Mouse (Mus musculus) forebrain, embryonic 10.5 days (tissue): Measurements from ENCODE around the gene Ccdc40. TPM values are rescaled to one million over a fixed set of nuclear protein-coding genes. Genes with fewer than 3 reads are reported as not detected.
A peak's percentile ranks its signal among the peaks of the same experiment; 100 is the strongest.

ENCODE experiments used
- DNase-seq: peaks from one replicate; pipeline ENCODE4 v3.0.0-alpha.2; 2017; ENCODE audit warnings: low spot score; ENCODE audit errors: extremely low spot score
- H3K27ac ChIP-seq: fragments of 300-500 bp; sonication (generic); 2 replicates; pipeline ENCODE4 v1.5.1; 2016; ENCODE audit warnings: mild to moderate bottlenecking
- H3K27me3 ChIP-seq: fragments of 300-500 bp; sonication (generic); 2 replicates; pipeline ENCODE4 v1.6.1; 2016; ENCODE audit warnings: mild to moderate bottlenecking; ENCODE audit not compliant: poor library complexity, severe bottlenecking
- H3K36me3 ChIP-seq: fragments of 300-500 bp; sonication (generic); replicated peaks from 2 replicates; pipeline ENCODE4 v1.6.1; 2016; ENCODE audit warnings: mild to moderate bottlenecking, moderate library complexity
- H3K4me1 ChIP-seq: fragments of 300-500 bp; sonication (generic); 2 replicates; pipeline ENCODE4 v1.6.1; 2016
- H3K4me3 ChIP-seq: fragments of 300-500 bp; sonication (generic); 2 replicates; pipeline ENCODE4 v1.5.1; 2016; ENCODE audit warnings: mild to moderate bottlenecking, moderate library complexity
- H3K9me3 ChIP-seq: fragments of 300-500 bp; sonication (generic); 2 replicates; pipeline ENCODE4 v1.6.1; 2016; ENCODE audit warnings: mild to moderate bottlenecking, moderate library complexity
- WGBS: fragments of 180-500 bp; shearing (Covaris S2); methylation state at CpG from one replicate; pipeline ENCODE4 v1.1.7; 2016; 5-methylcytosine and 5-hydroxymethylcytosine counted together
- polyA plus RNA-seq: library from polyadenylated mRNA; unstranded; fragments of >200 nt; fragmentation: Nextera tagmentation; extraction: Ambion mirVana; gene quantifications from 2 replicates; pipeline ENCODE4 v1.2.1, GENCODE M21; 2016

Ccdc40 gene
- polyA plus RNA-seq, 1 experiment from 2014 or later: 23.6 TPM

DNA sequence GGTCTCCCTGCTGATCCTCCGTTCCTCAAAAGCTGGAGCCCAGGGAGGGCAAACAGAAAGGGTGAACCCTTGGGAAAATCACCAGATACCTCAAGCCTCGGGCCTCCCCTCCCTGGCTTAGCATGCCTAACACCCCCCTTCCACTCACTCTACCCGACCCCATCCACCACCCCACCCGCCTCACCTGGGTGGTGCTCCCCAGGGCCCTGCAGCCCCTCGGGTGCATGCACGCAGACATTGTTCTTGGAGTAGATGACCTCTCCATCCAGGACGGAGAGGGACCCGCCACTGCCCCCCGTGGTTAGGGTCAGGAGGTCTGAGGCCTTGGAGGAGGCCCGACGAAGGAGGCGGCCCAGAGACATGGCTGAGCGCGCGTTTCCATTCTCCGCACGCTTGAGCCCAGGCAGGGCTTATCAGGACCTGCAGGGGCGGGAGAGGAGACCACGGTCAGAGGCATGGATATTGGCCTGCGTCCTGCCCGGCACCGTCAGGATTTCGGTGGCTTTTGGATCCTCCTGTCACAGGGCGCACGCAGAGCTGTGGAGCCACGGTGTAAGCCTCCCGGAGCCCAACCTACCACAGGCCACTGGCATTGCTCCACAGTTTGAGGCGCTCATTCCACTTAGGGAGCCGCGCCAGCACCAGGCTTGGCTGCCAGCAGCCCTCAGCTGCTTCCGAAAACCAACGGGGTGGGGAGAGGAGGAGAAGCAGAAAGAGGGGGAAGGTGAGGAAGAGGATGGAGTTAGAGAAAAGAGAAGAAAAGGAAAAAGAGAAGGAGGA is 17.9 kb upstream of the Ccdc40 start:
- no peak overlapping the region for H3K4me3 ChIP-seq
- peaks cover 55% of the 10 kb centered on the region for H3K36me3 ChIP-seq
- H3K4me1 ChIP-seq: peaks cover 50% of the 10 kb centered on the region
- H3K27ac ChIP-seq: 0 out of 2 replicates have a peak overlapping the region, but pooled peaks have one; percentile 36
- no peaks in the 10 kb centered on the region for H3K27me3 ChIP-seq
- 57% methylated on average over 32 of the region's 32 CpGs for WGBS
- no peak for DNase-seq
- H3K9me3 ChIP-seq: no peaks in the 10 kb centered on the region

DNA sequence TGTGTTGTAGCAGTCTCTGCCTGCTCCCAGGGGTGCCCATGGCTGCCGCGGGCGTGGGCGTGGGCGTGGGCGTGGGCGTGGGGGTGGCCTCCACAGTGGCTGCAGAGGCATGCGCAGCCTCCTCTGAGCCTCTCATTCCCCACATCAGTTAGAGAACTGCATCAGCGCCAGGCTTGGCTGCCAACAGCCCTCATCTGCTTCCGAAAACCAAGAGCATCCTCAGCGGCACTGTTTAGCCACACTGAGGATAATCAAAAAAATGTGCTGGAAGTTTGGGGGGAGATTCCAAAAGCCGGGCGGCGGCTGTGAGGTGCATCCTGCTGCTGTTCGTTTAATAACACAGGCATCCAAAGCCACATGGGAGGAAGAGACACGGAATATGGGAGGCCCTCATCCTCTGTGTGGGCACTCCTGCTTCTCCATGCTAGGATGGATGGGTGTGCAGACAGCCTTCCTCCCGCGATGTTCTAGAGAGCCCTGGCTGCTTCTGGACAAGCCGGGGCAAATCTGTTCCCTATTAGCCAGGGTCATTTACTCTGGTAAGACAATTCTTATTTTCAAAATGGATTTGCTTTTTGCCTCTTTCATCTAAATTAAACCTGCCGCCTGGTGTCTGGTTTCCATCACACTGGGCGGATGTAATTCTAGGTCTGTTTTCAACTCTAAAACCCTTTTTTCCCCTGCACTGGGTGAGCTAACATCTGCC is 16.6 kb upstream of the Ccdc40 start:
- H3K4me1 ChIP-seq: peaks cover 62% of the 10 kb centered on the region
- H3K36me3 ChIP-seq: peaks cover 49% of the 10 kb centered on the region
- no peak overlapping the region for H3K4me3 ChIP-seq
- whole genome bisulfite sequencing: 80% methylated on average over 21 of the region's 21 CpGs
- no peak for DNase-seq
- H3K27ac ChIP-seq: 0 out of 2 replicates have a peak overlapping the region, but pooled peaks have one; percentile 44
- H3K9me3 ChIP-seq: no peaks in the 10 kb centered on the region
- no peaks in the 10 kb centered on the region for H3K27me3 ChIP-seq

- no peak overlapping the region for H3K27ac ChIP-seq
These were observed 15.0 kb upstream of the Ccdc40 start for GRCm38 (mm10) chr11:119213166-119213885.

GRCm38 (mm10) chr11:119215038-119215904 is 13.1 kb upstream of the Ccdc40 start:
- peaks cover 33% of the 10 kb centered on the region for H3K36me3 ChIP-seq
- H3K4me1 ChIP-seq: peaks cover 84% of the 10 kb centered on the region
- H3K27me3 ChIP-seq: no peaks in the 10 kb centered on the region
- peak overlapping the region; percentile 18 for H3K4me3 ChIP-seq
- DNase-seq: peak; percentile 44
- WGBS: 17% methylated on average over 18 of the region's 18 CpGs
- no peaks in the 10 kb centered on the region for H3K9me3 ChIP-seq
- peak overlapping the region; percentile 80 for H3K27ac ChIP-seq

More at GRCm38 (mm10) chr11:119213166-119213885, 15.0 kb upstream of the Ccdc40 start:
- Histone ChIP-seq H3K4me3 (no peak overlapping the region), H3K4me1 (peaks cover 74% of the 10 kb centered on the region), H3K9me3 (no peaks in the 10 kb centered on the region), H3K36me3 (peaks cover 46% of the 10 kb centered on the region), H3K27me3 (no peaks in the 10 kb centered on the region)
- DNase-seq: no peak
- WGBS: 66% methylated on average over 19 of the region's 19 CpGs

GRCm38 (mm10) chr11:119215905-119216507 is 12.4 kb upstream of the Ccdc40 start:
- no peaks in the 10 kb centered on the region for H3K27me3 ChIP-seq
- H3K27ac ChIP-seq: peak overlapping the region; percentile 80
- peak overlapping the region; percentile 18 for H3K4me3 ChIP-seq
- no peak for DNase-seq
- no peaks in the 10 kb centered on the region for H3K9me3 ChIP-seq
- peaks cover 84% of the 10 kb centered on the region for H3K4me1 ChIP-seq
- peaks cover 28% of the 10 kb centered on the region for H3K36me3 ChIP-seq
- 69% methylated on average over 9 of the region's 9 CpGs for WGBS

DNA sequence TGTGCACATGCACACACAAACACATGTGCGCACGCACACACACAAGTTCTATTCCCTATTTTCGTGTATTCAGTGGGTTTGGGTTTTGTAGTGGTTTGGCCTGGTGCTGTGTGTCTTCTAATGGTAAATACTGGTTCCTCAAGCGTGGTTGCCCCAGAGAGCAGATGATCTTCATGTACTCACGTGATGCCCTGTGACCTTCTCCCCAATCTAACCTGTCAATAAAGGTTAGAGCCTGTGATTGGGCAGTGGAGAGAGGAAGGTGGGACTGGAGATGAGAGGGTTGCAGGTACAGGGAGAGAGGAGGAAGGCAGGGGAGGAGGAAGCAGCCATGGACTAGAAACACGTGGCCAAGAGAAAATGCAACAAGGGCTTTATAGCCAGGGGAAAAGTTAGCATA is 10.5 kb upstream of the Ccdc40 start:
- H3K27ac ChIP-seq: no peak overlapping the region
- peaks cover 37% of the 10 kb centered on the region for H3K36me3 ChIP-seq
- H3K4me1 ChIP-seq: peaks cover 94% of the 10 kb centered on the region
- no peak for DNase-seq
- H3K9me3 ChIP-seq: no peaks in the 10 kb centered on the region
- H3K4me3 ChIP-seq: no peak overlapping the region
- no peaks in the 10 kb centered on the region for H3K27me3 ChIP-seq
- WGBS: 90% methylated on average over 6 of the region's 6 CpGs

- 12% methylated on average over 17 of the region's 17 CpGs for WGBS
- Histone ChIP-seq H3K4me3 (peak overlapping the region; percentile 23; the same call in 1 of the 2 replicates), H3K36me3 (peaks cover 48% of the 10 kb centered on the region), H3K27me3 (no peaks in the 10 kb centered on the region), H3K4me1 (peaks cover 85% of the 10 kb centered on the region), H3K27ac (peak overlapping the region; percentile 53), H3K9me3 (no peaks in the 10 kb centered on the region)
- no peak for DNase-seq
These were observed 8.4 kb upstream of the Ccdc40 start for GRCm38 (mm10) chr11:119219816-119220465.

- Histone ChIP-seq H3K36me3 (peaks cover 54% of the 10 kb centered on the region), H3K4me1 (peaks cover 84% of the 10 kb centered on the region), H3K9me3 (no peaks in the 10 kb centered on the region), H3K4me3 (no peak overlapping the region), H3K27me3 (no peaks in the 10 kb centered on the region), H3K27ac (peak overlapping the region; percentile 0; the same call in 1 of the 2 replicates)
- no peak for DNase-seq
- WGBS: 56% methylated on average over 10 of the region's 11 CpGs
These were observed 6.4 kb upstream of the Ccdc40 start for GRCm38 (mm10) chr11:119221812-119222510.

GRCm38 (mm10) chr11:119223124-119223890 is 5.1 kb upstream of the Ccdc40 start:
- 0 out of 2 replicates have a peak overlapping the region, but pooled peaks have one; percentile 3 for H3K27ac ChIP-seq
- 90% methylated on average over 20 of the region's 20 CpGs for WGBS
- no peaks in the 10 kb centered on the region for H3K9me3 ChIP-seq
- H3K27me3 ChIP-seq: no peaks in the 10 kb centered on the region
- peaks cover 42% of the 10 kb centered on the region for H3K36me3 ChIP-seq
- peaks cover 88% of the 10 kb centered on the region for H3K4me1 ChIP-seq
- H3K4me3 ChIP-seq: no peak overlapping the region
- no peak for DNase-seq

DNA sequence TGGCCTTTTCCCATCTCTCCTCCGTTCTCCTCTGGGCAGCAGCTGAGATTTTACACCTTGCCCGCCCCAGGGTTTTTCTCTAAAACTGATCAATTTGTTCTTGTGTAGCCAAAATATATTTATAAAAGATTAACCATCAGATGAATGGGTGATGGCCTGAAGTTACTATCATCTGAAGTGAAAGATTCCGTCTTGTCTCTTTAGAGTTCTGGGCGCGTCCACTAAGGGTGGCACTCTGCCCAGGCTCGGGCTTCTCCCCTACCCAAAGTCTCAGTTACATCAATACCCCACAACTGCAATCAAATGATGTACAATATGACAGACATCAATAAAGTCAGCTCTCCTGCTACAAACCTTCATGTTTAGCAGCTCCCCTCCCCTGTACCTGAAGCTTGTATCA is 3.4 kb upstream of the Ccdc40 start:
- Histone ChIP-seq H3K36me3 (peaks cover 35% of the 10 kb centered on the region), H3K4me1 (peaks cover 90% of the 10 kb centered on the region), H3K9me3 (no peaks in the 10 kb centered on the region), H3K4me3 (no peak overlapping the region), H3K27ac (no peak overlapping the region), H3K27me3 (no peaks in the 10 kb centered on the region)
- 94% methylated on average over 6 of the region's 6 CpGs for WGBS
- no peak for DNase-seq
